Mouse (Mus musculus) heart, adult 9 months (tissue): Measurements from ENCODE around the gene Trim54.

Experiments used
- DNase-seq, 2 experiments: peaks; one replicate each; pipeline ENCODE4 v3.0.0; 2022; ENCODE audit warnings: low spot score in 2 of 2

Trim54 gene

GRCm38 (mm10) chr5:31105814-31106335, 10.6 kb upstream of the Trim54 start, which contains the start of gene Dnajc5g:
Gene Dnajc5g (plus strand): TSS chr5:31106285.
- DNase-seq: no peak

GRCm38 (mm10) chr5:31108000-31108490, 8.5 kb upstream of the Trim54 start, which contains the start of gene Slc30a3:
Gene Slc30a3 (minus strand): TSS chr5:31108237.
- DNase-seq: no peak

DNA sequence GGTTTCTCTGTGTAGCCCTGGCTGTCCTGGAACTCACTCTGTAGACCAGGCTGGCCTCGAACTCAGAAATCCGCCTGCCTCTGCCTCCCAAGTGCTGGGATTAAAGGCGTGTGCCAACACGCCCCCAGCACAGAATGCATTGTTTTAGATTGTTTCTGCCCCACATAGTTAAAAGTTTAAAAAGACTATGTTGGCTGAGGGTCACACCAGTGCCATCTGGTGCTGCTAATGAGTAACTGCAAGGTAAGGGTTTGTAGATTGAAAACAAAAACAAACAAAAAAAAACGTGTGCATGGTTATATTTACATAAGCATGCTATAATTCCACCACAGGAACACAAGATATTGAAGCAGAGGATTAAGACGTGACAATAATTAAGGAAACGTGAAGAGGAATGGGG, 5.7 kb upstream of the Trim54 start:
- no peak for DNase-seq

DNA sequence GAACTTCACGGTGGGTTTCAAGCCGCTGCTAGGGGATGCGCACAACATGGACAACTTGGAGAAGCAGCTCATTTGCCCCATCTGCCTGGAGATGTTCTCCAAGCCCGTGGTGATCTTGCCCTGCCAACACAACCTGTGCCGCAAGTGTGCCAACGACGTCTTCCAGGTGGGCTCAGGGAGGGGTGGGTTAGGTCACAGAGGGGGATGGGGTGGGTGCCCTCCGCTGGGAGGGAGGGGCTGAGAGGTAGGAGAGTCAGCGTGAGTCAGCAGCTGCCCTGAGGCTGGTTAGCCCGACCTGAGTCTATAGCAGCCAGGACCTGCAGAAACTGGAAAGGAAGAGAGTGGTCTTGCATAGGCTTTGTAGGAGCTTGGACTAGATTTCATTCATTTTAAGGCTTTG, 400 bp downstream of the Trim54 start:
- DNase-seq: no peak

DNA sequence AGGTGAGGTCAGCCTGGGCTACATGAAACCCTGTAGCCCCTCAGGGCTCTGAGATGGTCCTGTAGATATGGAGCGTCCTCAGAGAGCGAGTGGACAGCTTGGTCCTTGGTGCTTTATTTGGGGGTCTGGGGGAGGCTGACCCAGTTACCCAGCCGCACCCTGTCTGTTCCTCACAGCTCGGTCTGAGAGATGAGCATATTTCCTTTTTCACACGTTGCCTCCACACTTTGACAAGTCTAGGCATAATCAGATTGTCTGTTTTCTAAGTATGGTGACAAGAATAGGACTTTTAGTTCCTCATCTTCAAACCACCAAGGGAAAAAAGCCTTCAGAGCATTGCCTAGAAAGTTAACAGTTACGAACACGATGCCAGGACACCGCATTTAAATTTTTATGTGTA, 4.6 kb downstream of the Trim54 start:
- DNase-seq: no peak

GRCm38 (mm10) chr5:31123481-31123880, 7.0 kb downstream of the Trim54 start:
- DNase-seq: no peak

DNA sequence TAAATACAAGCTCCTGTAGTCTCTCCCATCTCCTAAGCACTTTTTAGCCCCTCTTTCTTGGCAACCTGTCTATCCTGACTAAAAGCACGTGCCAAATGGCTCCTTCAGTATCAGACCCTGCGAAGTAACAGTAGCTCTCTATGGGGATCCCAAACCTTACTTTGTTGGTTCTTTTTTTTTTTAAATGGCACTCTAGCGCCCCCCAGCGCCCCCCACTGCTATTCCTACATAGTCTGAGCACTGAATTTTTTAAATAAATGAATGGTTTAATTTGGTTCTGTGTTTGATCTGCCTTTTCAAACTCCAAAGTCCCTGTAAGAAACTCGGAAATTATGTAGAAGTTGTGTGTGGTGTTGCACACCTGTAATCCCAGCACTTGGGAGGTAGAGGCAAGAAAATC, 9.5 kb downstream of the Trim54 start:
- DNase-seq: no peak

- no peak for DNase-seq
These were observed 20.4 kb downstream of the Trim54 start for GRCm38 (mm10) chr5:31136730-31137424.

GRCm38 (mm10) chr5:31137658-31138057, 21.1 kb downstream of the Trim54 start:
- DNase-seq: no peak

DNA sequence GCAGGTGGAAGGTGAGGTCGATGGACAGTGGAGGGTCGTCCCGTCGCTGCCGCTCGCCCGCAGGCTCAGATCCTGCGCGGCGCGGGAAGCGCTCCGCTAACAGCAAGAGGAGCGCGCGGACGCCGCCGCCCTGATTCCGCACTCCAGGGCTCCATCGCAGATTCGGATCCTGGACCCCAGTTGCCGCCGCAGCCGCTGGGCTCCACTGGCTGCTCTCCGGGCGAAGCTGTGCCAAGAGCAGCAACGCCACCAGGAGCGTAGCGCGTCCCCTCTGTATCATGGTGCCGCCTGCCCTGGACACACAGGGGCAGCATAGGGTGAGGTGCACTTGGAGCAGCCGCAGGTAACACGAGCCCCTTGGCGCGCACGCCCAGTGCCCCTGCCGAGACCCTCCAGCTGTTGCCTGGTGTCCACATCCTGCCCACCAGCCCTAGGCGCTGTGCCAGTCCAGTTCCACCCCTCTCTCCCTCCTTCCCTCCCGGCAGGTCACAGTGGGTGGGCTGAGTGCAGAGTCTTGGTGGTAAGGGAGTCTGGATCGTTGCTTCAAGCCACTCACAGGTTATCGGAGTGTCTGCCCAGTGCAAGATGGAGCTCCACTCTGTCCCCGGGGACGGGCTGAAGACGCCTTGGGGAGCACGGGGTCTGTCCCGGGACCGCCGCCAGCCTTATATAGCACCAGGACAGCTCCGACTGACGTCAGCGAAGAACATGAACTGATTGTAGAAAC, 21.9 kb downstream of the Trim54 start, which contains the start of gene Ucn:
Ucn (minus strand) TSS at position 589 of the 727 bp plus-strand sequence.
- peak in 1 of 2 experiments; percentile 21 for DNase-seq

- no peak for DNase-seq
These were observed 22.5 kb downstream of the Trim54 start for GRCm38 (mm10) chr5:31138968-31139425.

DNA sequence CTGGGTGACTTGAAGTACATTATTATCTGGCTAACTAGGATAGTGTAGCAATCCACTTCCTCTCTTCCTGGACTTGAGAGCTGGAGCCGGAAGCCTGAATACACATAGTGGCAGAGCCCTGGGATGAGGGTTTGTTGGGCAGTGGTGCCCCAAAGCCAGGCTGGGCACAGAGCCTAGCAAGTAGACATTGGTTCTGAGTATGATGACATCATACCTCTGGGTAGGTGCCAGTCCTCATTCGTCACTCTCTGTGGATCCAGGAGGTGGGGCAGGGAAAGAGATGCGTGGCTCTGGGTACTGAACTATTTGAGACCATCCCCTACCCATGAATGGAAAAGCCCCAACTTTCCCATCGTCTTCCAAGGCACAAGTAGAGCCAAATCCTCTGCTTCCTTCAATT, 33.3 kb downstream of the Trim54 start:
- no peak for DNase-seq

GRCm38 (mm10) chr5:31151746-31152145, 35.2 kb downstream of the Trim54 start:
- peak; percentile 35 to 63 for DNase-seq

DNA sequence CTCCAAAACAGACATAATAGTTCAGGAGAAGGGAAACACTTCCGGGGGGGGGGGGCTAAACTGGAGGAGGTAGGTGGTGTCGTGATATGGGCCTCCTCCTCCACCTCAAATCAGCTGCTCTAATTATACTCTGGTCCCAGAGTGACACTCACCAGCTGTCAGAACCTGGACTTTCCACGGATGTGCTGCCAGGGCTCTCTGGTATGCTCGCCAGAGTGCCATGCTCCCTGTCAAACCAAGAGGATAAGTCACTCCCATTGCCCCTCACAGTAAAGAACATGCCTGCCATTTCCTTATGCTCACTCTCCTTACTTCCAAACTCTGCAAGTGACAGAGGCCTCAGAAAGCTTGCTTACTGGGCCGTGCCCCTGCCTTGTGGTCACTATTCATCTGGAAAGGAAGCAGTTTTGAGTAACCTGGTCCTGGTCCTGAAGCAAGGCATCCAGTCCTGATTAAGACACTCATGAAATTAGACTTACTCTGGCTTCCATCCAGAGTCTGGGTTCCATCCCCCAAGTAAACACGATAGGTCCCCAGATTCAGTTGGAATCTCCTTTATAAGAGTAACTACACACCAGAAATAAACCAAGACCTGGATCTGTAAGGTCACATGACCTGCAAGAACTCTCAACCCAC, 37.1 kb downstream of the Trim54 start:
- DNase-seq: peak; percentile 55

GRCm38 (mm10) chr5:31154152-31154553, 37.6 kb downstream of the Trim54 start, which contains the start of gene Mpv17:
Gene Mpv17 (minus strand): TSS chr5:31154251.
- peak; percentile 83 to 90 for DNase-seq

GRCm38 (mm10) chr5:31162462-31162861, 46.0 kb downstream of the Trim54 start:
- no peak for DNase-seq

DNA sequence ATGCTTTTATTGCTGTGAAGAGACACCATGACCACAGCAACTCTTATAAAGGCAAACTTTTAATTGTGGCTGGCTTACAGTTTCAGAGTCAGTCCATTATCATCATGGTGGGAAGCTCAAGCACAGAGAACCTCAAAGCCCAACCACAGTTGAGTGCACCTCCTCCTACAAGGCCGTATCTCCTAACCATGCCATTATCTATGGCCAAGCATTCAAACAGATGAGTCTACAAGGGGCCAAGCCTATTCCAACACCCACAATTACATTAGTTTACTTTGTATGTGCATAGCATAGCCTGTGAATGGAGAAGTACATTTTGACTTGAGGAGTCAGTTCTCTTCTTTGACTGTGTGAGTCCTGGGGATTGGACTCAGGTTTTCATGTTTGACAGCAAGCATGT, 48.4 kb downstream of the Trim54 start:
- DNase-seq: no peak

- no peak for DNase-seq
These were observed 52.1 kb downstream of the Trim54 start for GRCm38 (mm10) chr5:31168630-31169029.

DNA sequence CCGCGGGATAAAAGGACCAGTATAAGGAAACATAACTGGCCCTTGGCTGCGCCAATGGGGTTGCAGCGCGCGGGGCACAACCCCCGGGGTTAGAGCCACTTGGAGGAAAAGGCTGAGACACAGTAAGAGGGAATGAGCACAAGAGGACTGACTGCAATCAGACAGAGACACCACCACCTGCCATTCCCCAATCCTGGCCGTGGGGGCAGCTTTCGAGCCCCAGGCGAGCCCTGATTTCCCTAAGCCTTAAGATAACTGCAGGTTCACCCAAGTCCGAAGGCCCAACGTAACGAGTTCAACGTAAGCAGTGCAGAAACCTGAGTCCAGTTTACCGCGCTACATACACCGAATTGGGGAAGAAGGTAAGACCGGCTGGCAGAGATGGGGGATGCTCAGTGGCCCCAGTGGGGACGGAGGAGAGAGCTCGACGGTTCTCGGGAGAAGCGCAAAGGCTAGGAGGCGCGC, 62.8 kb downstream of the Trim54 start:
- no peak for DNase-seq

GRCm38 (mm10) chr5:31179766-31180630, 63.5 kb downstream of the Trim54 start, which contains the start of the genes Gm29609 and Gtf3c2:
Gene Gm29609 (minus strand): TSS chr5:31179911.
Gene Gtf3c2 (minus strand): TSS chr5:31180144.
- DNase-seq: peak; percentile 95 to 96
